Mouse (Mus musculus) hindbrain, postnatal 0 days (tissue): ENCODE results near the gene Lgi2. TPM values are rescaled to one million over a fixed set of nuclear protein-coding genes. Genes with fewer than 3 reads are reported as not detected.

Experiments used
- ATAC-seq: fragments of 200-750 bp; cut with Nextera tagmentation; 2 replicates; pipeline ENCODE4 v1.8.0; 2017; ENCODE audit warnings: mild to moderate bottlenecking, moderate TSS enrichment, moderate library complexity
- DNase-seq: peaks from one replicate; pipeline ENCODE4 v3.0.0-alpha.2; 2015; ENCODE audit warnings: low spot score
- H3K27ac ChIP-seq: fragments of 300-500 bp; sonication (generic); 2 replicates; pipeline ENCODE4 v1.5.1; 2014; ENCODE audit warnings: mild to moderate bottlenecking
- H3K27me3 ChIP-seq: fragments of 300-500 bp; sonication (generic); 2 replicates; pipeline ENCODE4 v1.6.1; 2014; ENCODE audit warnings: low read length, mixed read lengths; ENCODE audit not compliant: insufficient read depth
- H3K36me3 ChIP-seq: fragments of 300-500 bp; sonication (generic); 2 replicates; pipeline ENCODE4 v1.6.1; 2014; ENCODE audit warnings: low read length, mixed read lengths; ENCODE audit not compliant: insufficient read depth
- H3K4me1 ChIP-seq: fragments of 300-500 bp; sonication (generic); 2 replicates; pipeline ENCODE4 v1.6.1; 2014; ENCODE audit warnings: antibody characterized with exemption, low read length, mixed read lengths; ENCODE audit not compliant: insufficient read depth
- H3K4me2 ChIP-seq: fragments of 300-500 bp; sonication (generic); 2 replicates; pipeline ENCODE4 v1.6.1; 2014; ENCODE audit warnings: low read depth, mild to moderate bottlenecking, low read length, moderate library complexity, mixed read lengths
- H3K4me3 ChIP-seq: fragments of 300-500 bp; sonication (generic); 2 replicates; pipeline ENCODE4 v1.5.1; 2014; ENCODE audit warnings: low read length
- H3K9ac ChIP-seq: fragments of 300-500 bp; sonication (generic); replicated peaks from 2 replicates; pipeline ENCODE4 v1.6.1; 2014; ENCODE audit warnings: mild to moderate bottlenecking, low read length, moderate library complexity, mixed read lengths
- H3K9me3 ChIP-seq: fragments of 300-500 bp; sonication (generic); 2 replicates; pipeline ENCODE4 v1.6.1; 2016; ENCODE audit warnings: low read length, mixed read lengths
- CTCF ChIP-seq: IDR thresholded peaks from 2 replicates; pipeline ENCODE4 v1.5.1; 2016; ENCODE audit warnings: antibody characterized with exemption, control low read depth, low read depth
- WGBS: fragments of 180-500 bp; shearing (Covaris S2); extraction: QIAGEN DNeasy Blood & Tissue Kit; methylation state at CpG from one replicate; pipeline ENCODE4 v1.1.7; 2014; 5-methylcytosine and 5-hydroxymethylcytosine counted together
- polyA plus RNA-seq: library from polyadenylated mRNA; unstranded; fragments of >200 nt; fragmentation: Nextera tagmentation; extraction: Ambion mirVana; gene quantifications from 2 replicates; pipeline ENCODE4 v1.2.1, GENCODE M21; 2015
- total RNA-seq: library from RNA; depleted of rRNA; stranded (reverse); fragments of >200 nt; gene quantifications from 2 replicates; pipeline ENCODE4 v1.2.3, GENCODE M21; 2014

Gene Lgi2
- total and polyA plus RNA-seq, 2 experiments from 2014 or later = 11.6 to 19.9 TPM

GRCm38 (mm10) chr5:52604582-52605041 is 38.4 kb upstream of the Lgi2 start:
- no peak for TF ChIP-seq CTCF
- ATAC-seq = no peak
- no peaks in the 10 kb centered on the region for H3K27me3 ChIP-seq

GRCm38 (mm10) chr5:52590612-52591011 is 24.4 kb upstream of the Lgi2 start:
- ATAC-seq = no peak
- H3K4me1 ChIP-seq = no peaks in the 10 kb centered on the region

More at GRCm38 (mm10) chr5:52604582-52605041, 38.4 kb upstream of the Lgi2 start:
- no peak overlapping the region for H3K4me3 ChIP-seq
- no peak for DNase-seq
- no peaks in the 10 kb centered on the region for H3K4me1 ChIP-seq
- 51% methylated on average over 6 of the region's 6 CpGs for WGBS
- H3K27ac ChIP-seq = no peak overlapping the region
- no peak overlapping the region for H3K4me2 ChIP-seq
- no peaks in the 10 kb centered on the region for H3K36me3 ChIP-seq
- no peak overlapping the region for H3K9ac ChIP-seq
- H3K9me3 ChIP-seq = no peaks in the 10 kb centered on the region

GRCm38 (mm10) chr5:52588650-52589049 is 22.4 kb upstream of the Lgi2 start:
- Histone ChIP-seq H3K27ac (no peak overlapping the region), H3K36me3 (no peaks in the 10 kb centered on the region), H3K9me3 (no peaks in the 10 kb centered on the region), H3K4me3 (no peak overlapping the region), H3K4me1 (no peaks in the 10 kb centered on the region), H3K27me3 (no peaks in the 10 kb centered on the region), H3K9ac (no peak overlapping the region), H3K4me2 (no peak overlapping the region)
- no peak for ATAC-seq
- no peak for DNase-seq
- TF ChIP-seq CTCF = no peak
- 83% methylated on average over 4 of the region's 4 CpGs for WGBS

More at GRCm38 (mm10) chr5:52590612-52591011, 24.4 kb upstream of the Lgi2 start:
- H3K4me3 ChIP-seq = no peak overlapping the region
- H3K36me3 ChIP-seq = no peaks in the 10 kb centered on the region
- WGBS = 87% methylated on average over 9 of the region's 9 CpGs
- no peaks in the 10 kb centered on the region for H3K27me3 ChIP-seq
- H3K4me2 ChIP-seq = no peak overlapping the region
- H3K27ac ChIP-seq = no peak overlapping the region
- H3K9ac ChIP-seq = no peak overlapping the region
- no peak for TF ChIP-seq CTCF
- no peaks in the 10 kb centered on the region for H3K9me3 ChIP-seq
- DNase-seq = no peak

GRCm38 (mm10) chr5:52587291-52587733 is 21.1 kb upstream of the Lgi2 start:
- no peaks in the 10 kb centered on the region for H3K9me3 ChIP-seq
- H3K27me3 ChIP-seq = no peaks in the 10 kb centered on the region
- H3K4me2 ChIP-seq = no peak overlapping the region
- 79% methylated on average over 9 of the region's 9 CpGs for WGBS
- H3K4me3 ChIP-seq = no peak overlapping the region
- no peaks in the 10 kb centered on the region for H3K4me1 ChIP-seq
- no peak overlapping the region for H3K9ac ChIP-seq
- H3K27ac ChIP-seq = no peak overlapping the region
- no peaks in the 10 kb centered on the region for H3K36me3 ChIP-seq
- DNase-seq (no peak), ATAC-seq (no peak)
- no peak for TF ChIP-seq CTCF

GRCm38 (mm10) chr5:52572572-52572971 is 6.3 kb upstream of the Lgi2 start:
- Histone ChIP-seq H3K9me3 (peaks cover 6% of the 10 kb centered on the region; the same call in 1 of the 2 replicates), H3K36me3 (no peaks in the 10 kb centered on the region), H3K4me3 (no peak overlapping the region), H3K9ac (no peak overlapping the region), H3K4me1 (no peaks in the 10 kb centered on the region), H3K27me3 (no peaks in the 10 kb centered on the region), H3K27ac (no peak overlapping the region), H3K4me2 (no peak overlapping the region)
- no peak for DNase-seq
- ATAC-seq = no peak
- TF ChIP-seq CTCF = peak; percentile 32; the same call in 1 of the 2 replicates
- 33% methylated on average over 1 of the region's 1 CpGs for WGBS

GRCm38 (mm10) chr5:52570746-52571145 is 4.5 kb upstream of the Lgi2 start:
- WGBS = 13% methylated on average over 6 of the region's 6 CpGs
- no peak overlapping the region for H3K4me2 ChIP-seq
- no peaks in the 10 kb centered on the region for H3K27me3 ChIP-seq
- H3K9ac ChIP-seq = no peak overlapping the region
- no peaks in the 10 kb centered on the region for H3K4me1 ChIP-seq
- TF ChIP-seq CTCF = no peak
- ATAC-seq = no peak
- peaks cover 6% of the 10 kb centered on the region; the same call in 1 of the 2 replicates for H3K9me3 ChIP-seq
- DNase-seq = no peak
- no peak overlapping the region for H3K27ac ChIP-seq
- H3K36me3 ChIP-seq = no peaks in the 10 kb centered on the region
- H3K4me3 ChIP-seq = no peak overlapping the region

GRCm38 (mm10) chr5:52565214-52565812 is 949 bp downstream of the Lgi2 start:
- no peaks in the 10 kb centered on the region for H3K36me3 ChIP-seq
- no peak for TF ChIP-seq CTCF
- peak; percentile 56 for ATAC-seq
- peak overlapping the region; percentile 68; the same call in 1 of the 2 replicates for H3K9ac ChIP-seq
- H3K27me3 ChIP-seq = no peaks in the 10 kb centered on the region
- peak overlapping the region; percentile 90 for H3K4me2 ChIP-seq
- no peaks in the 10 kb centered on the region for H3K9me3 ChIP-seq
- H3K4me3 ChIP-seq = peak overlapping the region; percentile 54
- no peaks in the 10 kb centered on the region for H3K4me1 ChIP-seq
- 8% methylated on average over 16 of the region's 17 CpGs for WGBS
- DNase-seq = no peak
- no peak overlapping the region for H3K27ac ChIP-seq
